Mouse (Mus musculus) embryonic facial prominence, embryonic 12.5 days (tissue): ENCODE data around the gene Rplp2. TPM values are rescaled to one million over a fixed set of nuclear protein-coding genes. Genes with fewer than 3 reads are reported as not detected.
"Not testable (repeated sequence)": the region's sequence is repeated elsewhere in the genome, so short reads cannot be mapped to it uniquely, and the experiment has no call there.

Experiments used
- ATAC-seq: fragments of 200-750 bp; cut with Nextera tagmentation; 2 replicates; pipeline ENCODE4 v1.8.0; 2017; ENCODE audit not compliant: insufficient number of reproducible peaks, insufficient read depth, low FRiP score, low TSS enrichment
- H3K27ac ChIP-seq: fragments of 300-500 bp; sonication (generic); 2 replicates; pipeline ENCODE4 v1.5.1; 2016; ENCODE audit warnings: mild to moderate bottlenecking
- H3K27me3 ChIP-seq: fragments of 300-500 bp; sonication (generic); 2 replicates; pipeline ENCODE4 v1.6.1; 2016; ENCODE audit warnings: mild to moderate bottlenecking, moderate library complexity
- H3K36me3 ChIP-seq: fragments of 300-500 bp; sonication (generic); 2 replicates; pipeline ENCODE4 v1.6.1; 2016; ENCODE audit warnings: mild to moderate bottlenecking
- H3K4me1 ChIP-seq: fragments of 300-500 bp; sonication (generic); 2 replicates; pipeline ENCODE4 v1.6.1; 2016
- H3K4me2 ChIP-seq: fragments of 300-500 bp; sonication (generic); replicated peaks from 2 replicates; pipeline ENCODE4 v1.6.1; 2016; ENCODE audit warnings: mild to moderate bottlenecking, moderate library complexity
- H3K4me3 ChIP-seq: fragments of 300-500 bp; sonication (generic); 2 replicates; pipeline ENCODE4 v1.5.1; 2016; ENCODE audit warnings: mild to moderate bottlenecking
- H3K9ac ChIP-seq: fragments of 300-500 bp; sonication (generic); 2 replicates; pipeline ENCODE4 v1.6.1; 2016; ENCODE audit warnings: mild to moderate bottlenecking, moderate library complexity
- H3K9me3 ChIP-seq: fragments of 300-500 bp; sonication (generic); 2 replicates; pipeline ENCODE4 v1.6.1; 2016; ENCODE audit warnings: mild to moderate bottlenecking, moderate library complexity
- WGBS: fragments of 180-500 bp; shearing (Covaris S2); methylation state at CpG from one replicate; pipeline ENCODE4 v1.1.7; 2016; 5-methylcytosine and 5-hydroxymethylcytosine counted together
- polyA plus RNA-seq: library from polyadenylated mRNA; unstranded; fragments of >200 nt; fragmentation: Nextera tagmentation; extraction: Ambion mirVana; gene quantifications from 2 replicates; pipeline ENCODE4 v1.2.1, GENCODE M21; 2016

The Rplp2 gene
- 1,180 and 1,203 TPM in 2 replicates for polyA plus RNA-seq

- WGBS = under 1% methylated on average over 63 of the region's 63 CpGs
- peak; percentile 85 for ATAC-seq
- peak within 1 kb of the TSS; percentile 91 for H3K9ac ChIP-seq
- H3K4me2 ChIP-seq = peak within 1 kb of the TSS; percentile 71
- H3K27me3 ChIP-seq = no peaks in the 10 kb centered on the region
- peak within 1 kb of the TSS; percentile 81 for H3K27ac ChIP-seq
- peaks cover 21% of the 10 kb centered on the region for H3K4me1 ChIP-seq
- no peaks in the 10 kb centered on the region for H3K9me3 ChIP-seq
- peaks cover 37% of the 10 kb centered on the region for H3K36me3 ChIP-seq
- H3K4me3 ChIP-seq = peak within 1 kb of the TSS; percentile 78
Measured at GRCm38 (mm10) chr7:141447110-141447991, at the start of gene Rplp2. Gene Rplp2, plus strand, starts transcription at chr7:141447370.

- Histone ChIP-seq H3K4me1 (no peaks in the 10 kb centered on the region), H3K4me3 (no peak overlapping the region), H3K36me3 (peaks cover 67% of the 10 kb centered on the region), H3K9me3 (no peaks in the 10 kb centered on the region), H3K9ac (no peak overlapping the region), H3K4me2 (no peak overlapping the region), H3K27ac (no peak overlapping the region), H3K27me3 (no peaks in the 10 kb centered on the region)
- no peak for ATAC-seq
- WGBS = 54% methylated on average over 5 of the region's 5 CpGs
Measured at GRCm38 (mm10) chr7:141403305-141403704, 43.9 kb upstream of the Rplp2 start.

- Histone ChIP-seq H3K4me1 (peaks cover 6% of the 10 kb centered on the region; the same call in 1 of the 2 replicates), H3K27me3 (no peaks in the 10 kb centered on the region), H3K36me3 (peaks cover 65% of the 10 kb centered on the region), H3K27ac (no peak overlapping the region), H3K9me3 (no peaks in the 10 kb centered on the region), H3K9ac (no peak overlapping the region), H3K4me3 (no peak overlapping the region), H3K4me2 (no peak overlapping the region)
- WGBS = 81% methylated on average over 4 of the region's 4 CpGs
- ATAC-seq = no peak
Measured at GRCm38 (mm10) chr7:141405466-141405865, 41.7 kb upstream of the Rplp2 start.

GRCm38 (mm10) chr7:141407670-141408069, 39.5 kb upstream of the Rplp2 start:
- WGBS = 92% methylated on average over 7 of the region's 7 CpGs
- not testable (repeated sequence) for H3K9ac ChIP-seq, H3K4me2 ChIP-seq, H3K27ac ChIP-seq, H3K27me3 ChIP-seq, H3K4me1 ChIP-seq, ATAC-seq, H3K9me3 ChIP-seq, H3K4me3 ChIP-seq
- H3K36me3 ChIP-seq = peaks cover 48% of the 10 kb centered on the region

- ATAC-seq = peak; percentile 48; the same call in 1 of the 2 replicates
- H3K36me3 ChIP-seq = peaks cover 38% of the 10 kb centered on the region
- WGBS = 14% methylated on average over 11 of the region's 11 CpGs
- H3K9ac ChIP-seq = 0 out of 2 replicates have a peak overlapping the region, but pooled peaks have one; percentile 5
- peaks cover 11% of the 10 kb centered on the region for H3K4me1 ChIP-seq
- H3K4me3 ChIP-seq = no peak overlapping the region
- no peak overlapping the region for H3K27ac ChIP-seq
- H3K9me3 ChIP-seq = no peaks in the 10 kb centered on the region
- no peak overlapping the region for H3K4me2 ChIP-seq
- no peaks in the 10 kb centered on the region for H3K27me3 ChIP-seq
Measured at GRCm38 (mm10) chr7:141408833-141409232, 38.3 kb upstream of the Rplp2 start.

- WGBS = 89% methylated on average over 8 of the region's 8 CpGs
- Histone ChIP-seq H3K27me3 (no peaks in the 10 kb centered on the region), H3K36me3 (peaks cover 34% of the 10 kb centered on the region), H3K4me2 (no peak overlapping the region), H3K4me1 (peaks cover 11% of the 10 kb centered on the region), H3K27ac (no peak overlapping the region), H3K4me3 (no peak overlapping the region), H3K9me3 (no peaks in the 10 kb centered on the region), H3K9ac (0 out of 2 replicates have a peak overlapping the region, but pooled peaks have one; percentile 1)
- ATAC-seq = no peak
Measured at GRCm38 (mm10) chr7:141410631-141411030, 36.5 kb upstream of the Rplp2 start.

GRCm38 (mm10) chr7:141411667-141412066, 35.5 kb upstream of the Rplp2 start:
- Histone ChIP-seq H3K4me2 (no peak overlapping the region), H3K4me1 (peaks cover 11% of the 10 kb centered on the region), H3K9ac (no peak overlapping the region), H3K9me3 (no peaks in the 10 kb centered on the region), H3K36me3 (peaks cover 34% of the 10 kb centered on the region), H3K27me3 (no peaks in the 10 kb centered on the region), H3K27ac (no peak overlapping the region), H3K4me3 (no peak overlapping the region)
- 80% methylated on average over 1 of the region's 1 CpGs for WGBS
- ATAC-seq = no peak

- peak; percentile 1; the same call in 1 of the 2 replicates for ATAC-seq
- Histone ChIP-seq H3K36me3 (peaks cover 25% of the 10 kb centered on the region), H3K9ac (peak overlapping the region; percentile 82), H3K27me3 (no peaks in the 10 kb centered on the region), H3K9me3 (no peaks in the 10 kb centered on the region), H3K27ac (peak overlapping the region; percentile 72), H3K4me3 (peak overlapping the region; percentile 57), H3K4me1 (peaks cover 11% of the 10 kb centered on the region), H3K4me2 (peak overlapping the region; percentile 72)
- WGBS = 5% methylated on average over 16 of the region's 16 CpGs
Measured at GRCm38 (mm10) chr7:141413331-141413730, 33.8 kb upstream of the Rplp2 start.

- 1% methylated on average over 56 of the region's 56 CpGs for WGBS
- peak within 1 kb of the TSS; percentile 57 for H3K4me3 ChIP-seq
- H3K9me3 ChIP-seq = no peaks in the 10 kb centered on the region
- peaks cover 9% of the 10 kb centered on the region for H3K4me1 ChIP-seq
- H3K9ac ChIP-seq = peak within 1 kb of the TSS; percentile 82
- peak within 1 kb of the TSS; percentile 72 for H3K4me2 ChIP-seq
- peaks cover 18% of the 10 kb centered on the region for H3K36me3 ChIP-seq
- peak; percentile 82 for ATAC-seq
- no peaks in the 10 kb centered on the region for H3K27me3 ChIP-seq
- peak within 1 kb of the TSS; percentile 72 for H3K27ac ChIP-seq
Measured at GRCm38 (mm10) chr7:141413809-141414584, 33.2 kb upstream of the Rplp2 start, which contains the start of gene Gatd1. Gene Gatd1, minus strand, starts transcription at chr7:141414136.

GRCm38 (mm10) chr7:141416144-141416841, 30.9 kb upstream of the Rplp2 start:
- WGBS = 83% methylated on average over 6 of the region's 6 CpGs
- Histone ChIP-seq H3K4me3 (no peak overlapping the region), H3K36me3 (no peaks in the 10 kb centered on the region), H3K4me1 (peaks cover 6% of the 10 kb centered on the region; the same call in 1 of the 2 replicates), H3K9me3 (no peaks in the 10 kb centered on the region), H3K27me3 (no peaks in the 10 kb centered on the region), H3K27ac (no peak overlapping the region), H3K9ac (no peak overlapping the region), H3K4me2 (no peak overlapping the region)
- no peak for ATAC-seq
